Mouse (Mus musculus) G1E (cell line): ENCODE data around the gene Dcp1b. TPM values are rescaled to one million over a fixed set of nuclear protein-coding genes. Genes with fewer than 3 reads are reported as not detected.

Source experiments
- ATAC-seq: 2 replicates; pipeline ENCODE4 v1.8.0; 2016; ENCODE audit warnings: mild to moderate bottlenecking; ENCODE audit not compliant: insufficient number of reproducible peaks, poor library complexity, low FRiP score, severe bottlenecking; ENCODE audit errors: extremely low read depth
- DNase-seq: peaks from one replicate; pipeline ENCODE4 v3.0.0; 2012; ENCODE audit warnings: low spot score
- H3K27me3 ChIP-seq: 2 replicates; pipeline ENCODE4 v1.6.1; 2012; ENCODE audit warnings: mild to moderate bottlenecking, low read length, inconsistent platforms; ENCODE audit not compliant: insufficient read depth
- H3K36me3 ChIP-seq: replicated peaks from 2 replicates; pipeline ENCODE3; 2012; ENCODE audit warnings: mild to moderate bottlenecking, inconsistent platforms
- H3K4me1 ChIP-seq: 2 replicates; pipeline ENCODE4 v1.6.1; 2012; ENCODE audit warnings: low read depth, low read length, inconsistent platforms, mixed read lengths; ENCODE audit not compliant: insufficient read depth
- H3K4me3 ChIP-seq: 2 replicates; pipeline ENCODE4 v1.5.1; 2012; ENCODE audit warnings: low read depth, mild to moderate bottlenecking, inconsistent platforms, low read length, moderate library complexity, mixed read lengths
- H3K9me3 ChIP-seq: replicated peaks from 2 replicates; pipeline ENCODE4 v1.6.1; 2012; ENCODE audit warnings: inconsistent platforms
- CTCF ChIP-seq: IDR thresholded peaks from 2 replicates; pipeline ENCODE4 v1.5.1; 2012; ENCODE audit warnings: low read depth, low read length, inconsistent platforms, mixed read lengths
- GATA1 ChIP-seq: IDR thresholded peaks from 2 replicates; pipeline ENCODE4 v1.6.1; 2012; ENCODE audit warnings: borderline replicate concordance, low read length, inconsistent platforms, mixed read lengths
- GATA2 ChIP-seq: IDR thresholded peaks from 2 replicates; pipeline ENCODE4 v1.6.1; 2012; ENCODE audit warnings: low read depth, low read length, inconsistent platforms, borderline replicate concordance
- POLR2AphosphoS5 ChIP-seq: IDR thresholded peaks from 2 replicates; pipeline ENCODE4 v1.6.1; 2012; ENCODE audit warnings: low read depth, low read length, inconsistent platforms; ENCODE audit not compliant: insufficient replicate concordance
- TAL1 ChIP-seq: conservative IDR thresholded peaks from 2 replicates; pipeline ENCODE4 v1.6.1; 2012; ENCODE audit warnings: low read depth, low read length, inconsistent platforms, mixed read lengths
- polyA plus RNA-seq: library from polyadenylated mRNA; stranded (reverse); fragments of >175 nt; gene quantifications from 2 replicates; pipeline ENCODE4 v1.2.3, GENCODE M21; 2012
- total RNA-seq, 2 experiments: library from RNA; stranded (forward) in 1 of 2; stranded (reverse) in 1 of 2; fragments of 200-1000 nt in 1 of 2; fragments of >200 nt in 1 of 2; fragmentation: Nextera tagmentation in 1 of 2; gene quantifications; 2 replicates each; pipeline ENCODE4 v1.2.3; 2014 to 2017

Dcp1b gene
- total and polyA plus RNA-seq, 3 experiments, result 7.9 to 18.2 (median 15.0) TPM

DNA sequence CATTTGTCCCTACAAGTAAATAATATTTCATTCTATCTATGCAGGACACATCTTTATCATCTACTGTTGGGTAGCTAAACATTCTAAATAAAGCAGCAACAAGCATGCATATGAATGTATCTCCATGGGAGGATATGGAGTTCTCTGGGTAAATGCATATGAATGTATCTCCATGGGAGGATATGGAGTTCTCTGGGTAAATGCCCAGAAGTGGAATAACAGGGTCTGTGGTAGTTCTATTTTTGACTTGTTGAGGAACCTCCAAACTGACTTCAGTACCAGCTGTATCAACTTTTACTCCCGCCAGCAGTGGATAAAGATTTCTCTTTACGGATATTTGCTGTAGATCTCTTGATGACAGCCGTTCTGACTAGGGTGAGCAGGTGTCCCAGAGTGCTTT lies 73.5 kb downstream of the Dcp1b start:
- Histone ChIP-seq H3K36me3 (no peaks in the 10 kb centered on the region), H3K4me3 (no peak overlapping the region), H3K9me3 (peaks cover 9% of the 10 kb centered on the region), H3K4me1 (no peaks in the 10 kb centered on the region), H3K27me3 (no peaks in the 10 kb centered on the region)
- ATAC-seq (no peak), DNase-seq (no peak)
- TF ChIP-seq POLR2AphosphoS5 (no peak), CTCF (no peak), TAL1 (no peak), GATA2 (no peak), GATA1 (no peak)

DNA sequence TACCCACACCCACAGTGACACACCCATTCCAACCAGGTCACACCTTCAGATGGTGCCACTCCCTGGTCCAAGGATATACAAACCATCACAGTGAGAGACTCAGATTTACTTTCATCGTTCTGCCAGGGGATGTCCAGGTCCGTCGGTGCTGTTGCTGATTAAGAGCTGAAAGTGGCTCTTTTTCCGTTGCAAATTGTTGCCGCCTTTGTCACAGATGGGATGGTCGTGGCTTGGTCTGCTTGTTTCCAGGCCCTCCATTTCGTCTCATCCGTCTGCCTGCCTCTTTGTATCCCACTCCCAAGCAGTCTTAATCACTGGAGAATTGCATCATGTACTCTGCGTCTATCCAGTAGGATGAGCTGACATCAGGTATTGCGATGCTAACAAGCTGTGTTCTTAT lies 74.7 kb downstream of the Dcp1b start:
- DNase-seq, result no peak
- no peak for TF ChIP-seq CTCF
- TF ChIP-seq TAL1, result no peak
- no peak for TF ChIP-seq POLR2AphosphoS5
- no peak for TF ChIP-seq GATA1
- TF ChIP-seq GATA2, result no peak
- H3K4me3 ChIP-seq, result no peak overlapping the region
- H3K27me3 ChIP-seq, result no peaks in the 10 kb centered on the region
- no peak for ATAC-seq
- H3K9me3 ChIP-seq, result peaks cover 5% of the 10 kb centered on the region
- H3K36me3 ChIP-seq, result no peaks in the 10 kb centered on the region
- H3K4me1 ChIP-seq, result no peaks in the 10 kb centered on the region

DNA sequence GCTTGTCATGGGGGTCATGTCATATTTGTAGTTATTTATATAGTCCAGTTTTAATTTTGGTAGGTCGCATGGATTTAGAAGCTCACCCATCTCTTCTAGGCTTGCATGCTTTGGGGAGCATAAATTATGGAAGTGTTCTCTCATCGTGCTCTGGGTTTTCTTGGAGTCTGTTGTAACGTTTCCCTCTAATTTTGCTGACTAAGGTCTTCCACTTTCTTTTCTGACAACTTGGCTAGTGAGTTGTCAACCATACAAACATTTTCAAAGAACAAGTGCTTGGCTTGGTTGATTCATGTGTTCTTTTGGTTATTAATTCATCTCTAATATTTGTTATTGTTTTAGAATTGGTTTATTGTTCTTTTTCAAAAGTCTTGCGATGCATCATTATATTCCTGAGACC lies 76.7 kb downstream of the Dcp1b start:
- Histone ChIP-seq H3K4me1 (no peaks in the 10 kb centered on the region), H3K4me3 (no peak overlapping the region), H3K36me3 (no peaks in the 10 kb centered on the region), H3K9me3 (no peaks in the 10 kb centered on the region), H3K27me3 (no peaks in the 10 kb centered on the region)
- DNase-seq, result no peak
- ATAC-seq, result no peak
- TF ChIP-seq TAL1, result no peak
- TF ChIP-seq GATA1, result no peak
- no peak for TF ChIP-seq GATA2
- TF ChIP-seq POLR2AphosphoS5, result no peak
- TF ChIP-seq CTCF, result no peak

Other genes starting within 250 kb of the Dcp1b start
- not detected in 2 replicates for gene Cacna1c, start 21.2 kb downstream of the Dcp1b start, total RNA-seq (2014; fragmentation: Nextera tagmentation)
- 0.11 and 0.12 TPM in 2 replicates for gene Cacna1c, start 21.2 kb downstream of the Dcp1b start, total RNA-seq (2017)
- gene Cacna1c, start 21.2 kb downstream of the Dcp1b start, polyA plus RNA-seq, result not detected in 2 replicates
- gene Cacna2d4, start 61.3 kb downstream of the Dcp1b start, total RNA-seq (2014; fragmentation: Nextera tagmentation), result not detected in 2 replicates
- 0.12 and 0.33 TPM in 2 replicates for gene Cacna2d4, start 61.3 kb downstream of the Dcp1b start, total RNA-seq (2017)
- gene Cacna2d4, start 61.3 kb downstream of the Dcp1b start, polyA plus RNA-seq, result not detected in 2 replicates
- gene Lrtm2, start 155.5 kb downstream of the Dcp1b start, total RNA-seq (2014; fragmentation: Nextera tagmentation), result not detected in 2 replicates
- gene Lrtm2, start 155.5 kb downstream of the Dcp1b start, total RNA-seq (2017), result 0.11 TPM in 1 of 2 replicates, not detected in the other
- gene Lrtm2, start 155.5 kb downstream of the Dcp1b start, polyA plus RNA-seq, result not detected in 2 replicates
- 91.1 and 97.8 TPM in 2 replicates for gene Adipor2, start 242.5 kb downstream of the Dcp1b start, total RNA-seq (2014; fragmentation: Nextera tagmentation)
- 128 and 129 TPM in 2 replicates for gene Adipor2, start 242.5 kb downstream of the Dcp1b start, total RNA-seq (2017)
- 28.2 and 28.5 TPM in 2 replicates for gene Adipor2, start 242.5 kb downstream of the Dcp1b start, polyA plus RNA-seq